Mouse (Mus musculus): ENCODE measurements at regions not wholly inside any gene's neighbourhood (a gene's known extent, or its start where the extent isn't known, plus 50 kb on each side); places are given as distances from the start of the nearest gene placed in this dataset.

- TF ChIP-seq CTCF (IDR thresholded peaks at IDR 0.05) (no peak), EP300 (IDR thresholded peaks at IDR 0.05) (no peak)
These were observed 114.0 kb downstream of the Srek1 start for GRCm38 (mm10) chr13:103660248-103660996.

Data from lung, postnatal 0 days (tissue).